Mouse (Mus musculus) CD4-positive, CD25-positive, alpha-beta regulatory T cell, adult 2 months (primary cell): Measurements from ENCODE around the gene Lima1.
"Not testable (repeated sequence)": the region's sequence is repeated elsewhere in the genome, so short reads cannot be mapped to it uniquely, and the experiment has no call there.

Experiments
- DNase-seq: peaks from one replicate; pipeline ENCODE4 v3.0.0-alpha.2; 2012; ENCODE audit warnings: low read depth, low spot score

The Lima1 gene

DNA sequence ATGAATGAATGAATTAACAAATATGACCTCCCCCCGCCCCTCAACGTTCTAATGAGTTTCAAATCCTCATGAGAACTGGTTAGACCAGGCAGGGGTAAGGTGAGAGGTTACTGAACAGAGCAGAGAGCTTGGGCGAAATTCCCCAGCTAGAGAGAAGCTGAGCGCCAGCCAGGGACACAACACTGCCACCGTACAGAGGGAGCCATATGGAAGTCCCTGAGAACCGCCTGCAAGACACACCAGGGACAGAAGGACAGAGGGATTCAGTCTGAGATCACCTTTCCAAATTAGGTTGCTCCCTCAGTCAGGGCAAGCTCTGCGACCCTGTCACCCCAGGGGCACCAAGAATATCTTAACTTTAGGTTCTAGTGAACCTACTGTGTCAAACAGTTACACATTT is 37.7 kb downstream of the Lima1 start:
- no peak for DNase-seq

DNA sequence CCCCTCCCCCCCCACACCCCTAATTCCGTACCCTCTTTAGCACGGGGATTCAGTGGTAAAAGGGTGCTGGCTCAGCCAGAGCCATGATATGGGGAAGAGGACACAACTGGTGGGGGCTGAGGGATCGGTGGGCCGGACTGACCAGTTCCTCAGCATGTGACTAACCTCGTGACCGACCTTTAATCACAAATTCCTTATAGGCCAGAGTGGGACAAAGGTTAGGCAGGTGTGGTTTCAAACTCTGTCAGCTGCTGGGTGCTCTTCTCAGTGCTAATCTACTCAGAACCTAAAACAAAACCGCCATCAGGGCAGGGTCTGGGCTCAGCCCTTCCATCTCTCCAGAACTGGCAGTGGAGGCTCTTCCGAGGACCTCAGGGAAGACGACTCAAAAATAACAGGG is 40.1 kb downstream of the Lima1 start:
- no peak for DNase-seq

DNA sequence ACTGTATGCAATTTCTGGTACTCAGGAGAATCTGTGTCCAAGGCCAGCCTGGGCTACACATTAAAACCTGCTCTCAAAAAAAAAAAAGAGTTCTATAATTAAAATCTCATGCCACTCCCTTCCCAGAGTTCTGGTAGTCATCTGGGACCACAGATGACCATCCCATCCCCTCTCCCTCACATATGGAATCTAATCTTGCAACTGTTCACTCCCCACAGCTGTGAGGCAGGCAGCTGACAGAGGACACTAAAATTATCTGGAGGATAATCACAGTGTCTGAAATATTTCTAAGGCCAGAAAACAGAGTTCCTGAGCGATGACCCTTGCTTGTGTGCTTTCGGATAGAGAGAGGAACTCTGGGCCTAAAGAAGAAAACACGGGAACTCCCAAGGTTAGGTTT is 40.6 kb downstream of the Lima1 start:
- DNase-seq: no peak

GRCm38 (mm10) chr15:99833648-99834454 is 41.4 kb downstream of the Lima1 start:
- DNase-seq: no peak

- no peak for DNase-seq
These were observed 43.7 kb downstream of the Lima1 start for GRCm38 (mm10) chr15:99831535-99831934.

DNA sequence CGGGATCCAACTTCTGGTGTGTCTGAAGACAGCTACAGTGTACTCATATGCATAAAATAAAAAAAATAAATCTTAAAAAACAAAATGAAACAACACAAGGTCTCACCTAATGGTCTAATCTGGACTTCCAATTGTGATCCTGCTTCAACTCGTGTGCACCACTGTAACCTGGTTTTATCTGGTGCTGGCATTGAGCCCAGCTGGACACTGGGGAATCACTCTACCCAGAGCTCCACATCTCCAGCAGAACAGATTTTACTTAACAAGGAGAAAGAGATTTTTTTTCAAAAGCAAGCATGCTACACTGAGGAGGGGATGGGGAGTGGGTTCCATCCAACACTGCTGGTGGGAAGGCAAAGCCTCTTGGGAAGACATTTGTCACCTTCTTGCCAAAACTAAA is 47.2 kb downstream of the Lima1 start:
- no peak for DNase-seq

DNA sequence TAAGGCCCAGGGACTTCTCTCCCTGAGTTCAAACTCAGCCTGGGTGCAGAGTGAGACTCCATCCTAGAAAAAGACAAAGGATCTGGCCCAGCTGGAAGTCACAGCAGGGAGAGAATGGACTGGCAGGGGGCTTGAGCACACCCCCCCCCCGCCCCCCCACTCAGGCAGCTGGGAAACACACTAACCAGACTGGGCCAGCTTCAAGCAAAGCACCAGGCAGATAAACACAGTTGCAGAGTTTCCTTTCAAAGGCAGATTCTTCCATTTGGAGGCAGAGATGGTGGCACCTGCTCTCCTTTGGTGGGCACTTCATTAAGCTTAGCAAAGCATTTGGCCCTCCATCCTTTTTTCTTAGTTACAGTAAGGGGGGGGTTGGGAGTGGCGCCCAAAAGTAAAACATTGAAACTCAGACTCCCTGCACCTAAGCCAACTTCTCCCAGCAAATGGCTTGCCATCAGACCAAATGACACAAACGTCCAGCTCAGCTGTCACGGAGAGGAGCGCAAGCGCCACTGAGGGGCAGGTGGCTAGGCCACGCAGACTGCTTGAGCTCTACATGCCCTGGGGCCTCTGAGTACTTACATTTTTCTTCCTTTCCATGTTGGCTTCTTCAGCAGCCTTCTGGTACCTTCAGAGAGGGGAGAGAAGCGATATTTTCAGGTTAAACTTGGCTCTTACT is 48.9 kb downstream of the Lima1 start:
- DNase-seq: no peak

DNA sequence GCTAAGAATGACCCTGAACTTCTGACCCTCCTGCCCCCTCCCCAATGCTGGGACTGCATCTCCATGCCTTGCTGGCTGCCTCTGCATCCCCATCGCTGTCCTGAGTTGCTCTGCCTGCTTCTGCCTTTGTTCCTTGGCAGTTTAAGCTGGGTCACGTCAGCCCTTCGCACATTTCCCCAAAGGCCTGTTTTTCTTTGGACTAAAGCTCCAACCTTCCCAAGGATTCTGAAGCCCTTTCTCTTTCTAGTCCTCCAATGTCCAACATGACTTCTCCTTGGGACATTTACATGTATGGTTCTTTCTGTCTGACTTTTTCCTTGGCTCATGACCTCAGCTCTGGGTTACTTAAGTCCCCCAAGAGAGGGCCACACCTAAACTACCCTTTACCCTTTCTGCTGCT is 50.0 kb downstream of the Lima1 start:
- DNase-seq: no peak

- DNase-seq: no peak
These were observed 51.8 kb downstream of the Lima1 start for GRCm38 (mm10) chr15:99823322-99823898.

DNA sequence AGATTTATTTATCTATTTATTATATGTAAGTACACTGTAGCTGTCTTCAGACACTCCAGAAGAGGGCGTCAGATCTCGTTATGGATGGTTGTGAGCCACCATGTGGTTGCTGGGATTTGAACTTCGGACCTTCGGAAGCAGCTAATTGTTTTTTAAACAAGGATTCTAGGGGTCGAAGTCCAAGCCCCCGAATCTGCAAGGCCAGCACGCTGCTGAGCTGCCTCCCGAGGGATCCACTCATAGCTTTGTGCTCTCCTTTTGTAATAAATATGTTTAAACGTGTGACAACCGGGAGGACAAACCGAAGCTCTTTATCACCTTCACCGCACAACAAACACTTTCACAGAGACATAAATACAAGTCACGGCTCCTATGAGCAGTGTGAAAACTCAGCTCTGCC is 52.8 kb downstream of the Lima1 start:
- not testable (repeated sequence) for DNase-seq

- DNase-seq: no peak
These were observed 55.5 kb downstream of the Lima1 start for GRCm38 (mm10) chr15:99819621-99820279.

GRCm38 (mm10) chr15:99819109-99819440 is 56.2 kb downstream of the Lima1 start:
- DNase-seq: no peak

DNA sequence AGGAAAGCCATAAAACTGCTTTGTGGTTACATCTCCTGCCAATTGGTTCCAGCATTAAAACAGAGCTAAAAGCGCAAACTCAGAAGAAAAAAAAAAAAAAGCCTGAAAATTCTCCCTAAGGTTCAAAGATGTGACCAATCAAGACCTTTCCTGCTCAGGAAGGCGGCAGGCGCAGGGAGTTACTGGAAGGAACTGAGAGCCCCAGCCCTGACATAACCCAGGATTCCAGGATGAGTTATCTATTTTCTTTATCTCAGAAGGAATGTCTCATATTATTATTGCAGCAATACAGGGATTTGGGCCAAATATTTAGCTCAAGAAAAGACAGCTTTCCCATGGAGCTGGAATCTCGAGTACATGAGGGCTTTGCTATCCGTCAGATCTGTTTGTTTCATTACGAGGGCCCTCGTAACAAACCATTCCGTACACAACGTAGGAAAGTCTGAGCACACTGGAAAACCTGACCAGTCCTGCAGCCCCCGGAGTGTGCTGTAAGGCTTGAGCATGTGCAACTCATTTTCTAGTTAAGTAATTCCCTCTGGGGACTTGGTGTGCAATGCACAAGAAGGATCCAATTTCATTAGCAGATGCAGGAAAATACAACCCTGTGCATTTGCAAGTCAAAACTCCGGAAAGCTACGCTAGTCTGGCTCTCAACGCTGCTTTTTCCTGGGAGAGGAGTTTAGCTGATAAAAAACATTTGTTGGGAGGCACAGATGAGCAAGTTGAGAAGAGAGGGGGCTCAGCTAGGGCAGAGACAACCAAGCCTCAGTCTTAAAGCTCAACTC is 56.7 kb downstream of the Lima1 start:
- DNase-seq: no peak

DNA sequence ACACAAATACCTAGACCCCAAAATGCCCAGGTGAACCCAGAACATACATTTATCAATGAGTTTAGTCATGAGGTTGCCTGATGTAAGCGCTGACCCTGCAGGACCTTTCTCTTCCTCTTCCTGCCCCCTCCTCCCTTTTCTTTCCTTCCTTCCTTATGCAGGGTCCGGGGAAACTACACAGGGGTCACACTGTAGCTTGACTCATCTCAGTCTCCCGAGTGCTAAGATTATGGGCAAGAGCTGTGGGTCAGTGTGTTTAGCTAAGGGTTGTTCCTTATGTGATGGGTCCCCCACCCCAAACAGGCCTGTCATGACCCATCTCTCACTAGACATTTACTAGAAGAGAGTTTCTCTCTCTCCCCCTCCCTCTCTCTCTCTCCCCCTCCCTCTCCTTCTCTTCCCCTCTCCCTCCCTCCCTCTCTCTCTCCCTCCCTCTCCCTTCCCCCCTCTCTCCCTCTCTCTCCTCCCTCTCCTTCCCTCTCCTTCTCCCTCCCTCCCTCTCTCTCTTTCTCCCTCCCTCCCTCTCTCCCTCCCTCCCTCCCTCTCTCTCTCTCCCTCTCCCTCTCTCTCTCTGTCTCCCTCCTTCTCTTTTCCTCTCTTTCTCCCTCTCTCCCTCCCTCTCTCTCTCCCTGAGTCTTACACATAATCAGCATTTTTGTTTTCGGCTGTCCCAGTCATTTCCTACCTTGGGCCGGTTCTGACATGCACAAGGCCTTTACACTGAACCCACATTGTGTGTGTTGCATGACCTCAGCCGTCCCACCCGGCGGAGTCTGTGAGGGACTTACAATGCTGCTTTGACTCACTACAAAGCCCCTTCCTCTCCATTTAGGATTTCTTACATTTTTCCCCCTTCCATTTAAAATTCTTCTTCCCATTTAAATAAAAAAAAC is 57.7 kb downstream of the Lima1 start:
- no peak for DNase-seq

DNA sequence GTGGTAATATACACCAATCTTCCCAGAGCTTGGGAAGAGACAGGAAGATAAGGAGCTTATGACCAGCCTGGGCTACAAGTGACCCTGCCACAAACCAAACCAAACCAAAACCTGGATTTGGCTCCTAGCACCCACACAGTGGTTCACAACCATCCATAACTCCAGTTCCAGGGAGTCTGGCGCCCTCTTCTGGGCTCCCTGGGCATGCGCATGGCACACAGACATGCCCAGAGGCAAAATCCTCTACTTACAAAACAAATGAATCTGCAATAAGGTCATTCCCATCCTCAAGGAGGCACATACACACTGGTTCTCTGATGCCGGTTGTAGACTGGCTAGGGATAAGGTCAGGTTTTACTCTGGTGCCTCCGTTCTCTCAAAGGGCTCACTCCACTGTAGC is 59.3 kb downstream of the Lima1 start:
- DNase-seq: no peak

GRCm38 (mm10) chr15:99814554-99815260 is 60.5 kb downstream of the Lima1 start:
- DNase-seq: no peak

- DNase-seq: no peak
These were observed 61.6 kb downstream of the Lima1 start for GRCm38 (mm10) chr15:99813639-99814038.

DNA sequence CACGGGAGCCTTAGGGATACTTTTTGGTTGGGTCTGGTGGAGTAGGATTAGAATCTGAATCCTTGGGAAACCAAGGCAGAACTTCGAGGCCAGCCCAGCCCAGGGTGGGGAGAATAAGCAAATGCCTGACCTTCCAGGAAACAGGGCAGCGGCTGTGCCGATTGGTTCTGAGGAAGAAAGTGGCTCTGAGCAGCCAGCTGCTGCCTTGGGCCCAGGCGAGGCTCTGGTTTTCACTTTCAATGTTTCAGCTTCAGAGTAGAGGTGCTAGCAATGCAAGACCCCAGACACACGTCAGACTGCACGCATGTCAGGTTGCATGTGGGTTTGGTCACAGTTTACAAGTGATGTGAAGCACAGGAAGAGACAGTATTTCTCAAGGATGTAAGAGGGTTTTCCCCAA is 63.2 kb downstream of the Lima1 start:
- peak; percentile 29 for DNase-seq

GRCm38 (mm10) chr15:99807776-99808735 is 67.2 kb downstream of the Lima1 start:
- DNase-seq: no peak
